Mouse (Mus musculus): Measurements from ENCODE around the gene Pdlim5.
A peak's percentile ranks its signal among the peaks of the same experiment; 100 is the strongest.
"Not testable (repeated sequence)": the region's sequence is repeated elsewhere in the genome, so short reads cannot be mapped to it uniquely, and the experiment has no call there.

Gene Pdlim5

GRCm38 (mm10) chr3:142395520-142396193 is at the start of gene Pdlim5:
Gene Pdlim5 (minus strand): TSS chr3:142395696.
- DNase-seq (ENCODE audit: extremely low read depth, low read depth, low spot score): no peak

GRCm38 (mm10) chr3:142443710-142444043 is 48.2 kb upstream of the Pdlim5 start:
- no peak for DNase-seq (ENCODE audit: extremely low read depth, low read depth, low spot score)

- DNase-seq (ENCODE audit: extremely low read depth, low read depth, low spot score): peak; percentile 46
Observed at GRCm38 (mm10) chr3:142443006-142443709, 47.7 kb upstream of the Pdlim5 start.

GRCm38 (mm10) chr3:142442161-142442560 is 46.7 kb upstream of the Pdlim5 start:
- DNase-seq (ENCODE audit: extremely low read depth, low read depth, low spot score): no peak

GRCm38 (mm10) chr3:142441142-142441541 is 45.6 kb upstream of the Pdlim5 start:
- no peak for DNase-seq (ENCODE audit: extremely low read depth, low read depth, low spot score)

GRCm38 (mm10) chr3:142440191-142440590 is 44.7 kb upstream of the Pdlim5 start:
- DNase-seq (ENCODE audit: extremely low read depth, low read depth, low spot score): no peak

GRCm38 (mm10) chr3:142439591-142440093 is 44.1 kb upstream of the Pdlim5 start:
- DNase-seq (ENCODE audit: extremely low read depth, low read depth, low spot score): peak; percentile 62

- not testable (repeated sequence) for DNase-seq (ENCODE audit: extremely low read depth, low read depth, low spot score)
Observed at GRCm38 (mm10) chr3:142438630-142439029, 43.1 kb upstream of the Pdlim5 start.

GRCm38 (mm10) chr3:142436824-142437223 is 41.3 kb upstream of the Pdlim5 start:
- DNase-seq (ENCODE audit: extremely low read depth, low read depth, low spot score): no peak

GRCm38 (mm10) chr3:142436212-142436611 is 40.7 kb upstream of the Pdlim5 start:
- no peak for DNase-seq (ENCODE audit: extremely low read depth, low read depth, low spot score)

GRCm38 (mm10) chr3:142434786-142435168 is 39.3 kb upstream of the Pdlim5 start:
- no peak for DNase-seq (ENCODE audit: extremely low read depth, low read depth, low spot score)

GRCm38 (mm10) chr3:142434127-142434785 is 38.8 kb upstream of the Pdlim5 start:
- no peak for DNase-seq (ENCODE audit: extremely low read depth, low read depth, low spot score)

- no peak for DNase-seq (ENCODE audit: extremely low read depth, low read depth, low spot score)
Observed at GRCm38 (mm10) chr3:142431481-142431880, 36.0 kb upstream of the Pdlim5 start.

- no peak for DNase-seq (ENCODE audit: extremely low read depth, low read depth, low spot score)
Observed at GRCm38 (mm10) chr3:142430048-142430447, 34.6 kb upstream of the Pdlim5 start.

GRCm38 (mm10) chr3:142426806-142427205 is 31.3 kb upstream of the Pdlim5 start:
- DNase-seq (ENCODE audit: extremely low read depth, low read depth, low spot score): no peak

GRCm38 (mm10) chr3:142424134-142424533 is 28.6 kb upstream of the Pdlim5 start:
- no peak for DNase-seq (ENCODE audit: extremely low read depth, low read depth, low spot score)

- no peak for DNase-seq (ENCODE audit: extremely low read depth, low read depth, low spot score)
Observed at GRCm38 (mm10) chr3:142423501-142423917, 28.0 kb upstream of the Pdlim5 start.

- no peak for DNase-seq (ENCODE audit: extremely low read depth, low read depth, low spot score)
Observed at GRCm38 (mm10) chr3:142422229-142422628, 26.7 kb upstream of the Pdlim5 start.

- peak; percentile 57 for DNase-seq (ENCODE audit: extremely low read depth, low read depth, low spot score)
Observed at GRCm38 (mm10) chr3:142421470-142421869, 26.0 kb upstream of the Pdlim5 start.

GRCm38 (mm10) chr3:142417996-142418395 is 22.5 kb upstream of the Pdlim5 start:
- no peak for DNase-seq (ENCODE audit: extremely low read depth, low read depth, low spot score)

- DNase-seq (ENCODE audit: extremely low read depth, low read depth, low spot score): no peak
Observed at GRCm38 (mm10) chr3:142413345-142413885, 17.9 kb upstream of the Pdlim5 start.

- no peak for DNase-seq (ENCODE audit: extremely low read depth, low read depth, low spot score)
Observed at GRCm38 (mm10) chr3:142410930-142411329, 15.4 kb upstream of the Pdlim5 start.
